Mouse (Mus musculus): ENCODE measurements around the gene Gpx3. TPM values are rescaled to one million over a fixed set of nuclear protein-coding genes. Genes with fewer than 3 reads are reported as not detected.
"Not testable (repeated sequence)": the region's sequence is repeated elsewhere in the genome, so short reads cannot be mapped to it uniquely, and the experiment has no call there.

The Gpx3 gene
- 100 to 1,000 TPM in 1 of 2 experiments, 10 to 100 TPM in 1; 46.5 to 139 TPM for total RNA-seq (2021)
- long read RNA-seq, experiment 1, transcript Gpx3-201 (5 exons, 1,594 nt), result major isoform, 322 of 359 reads
- long read RNA-seq, experiment 1, partial matches to known transcripts, result 32 of 359 reads
- long read RNA-seq, experiment 1, other reads (novel, unspliced or antisense), result 5 of 359 reads
- long read RNA-seq, experiment 2, transcript Gpx3-201 (5 exons, 1,594 nt), result major isoform, 153 of 172 reads
- long read RNA-seq, experiment 2, partial matches to known transcripts, result 16 of 172 reads
- long read RNA-seq, experiment 2, other reads (novel, unspliced or antisense), result 3 of 172 reads

GRCm38 (mm10) chr11:54902333-54903323, at the start of gene Gpx3:
Gene Gpx3, plus strand, starts transcription at chr11:54902453.
- intact Hi-C loops (cut with DNase I), result no loop called here
- H3K27ac ChIP-seq, result peak within 1 kb of the TSS; percentile 84
- H3K4me3 ChIP-seq, result peak within 1 kb of the TSS; percentile 78
- TF ChIP-seq CTCF (IDR thresholded peaks at IDR 0.05), result no peak
- DNase-seq, result peak; percentile 89

DNA sequence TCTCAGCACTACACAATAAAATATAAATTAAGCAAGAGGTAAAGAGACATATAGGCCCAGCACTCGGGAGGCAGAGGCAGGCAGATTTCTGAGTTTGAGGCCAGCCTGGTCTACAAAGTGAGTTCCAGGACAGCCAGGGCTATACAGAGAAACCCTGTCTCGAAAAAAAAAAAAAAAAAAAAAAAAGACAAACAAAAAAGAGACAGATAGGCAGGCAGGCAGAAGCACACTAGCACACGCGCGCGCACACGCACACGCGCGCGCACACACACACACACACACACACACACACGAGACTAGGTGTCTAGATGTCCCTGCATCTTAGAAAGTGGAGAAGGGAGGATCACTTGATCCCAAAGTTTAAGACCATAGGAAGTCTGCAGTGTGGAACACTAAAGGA, 43.4 kb upstream of the Gpx3 start:
- intact Hi-C loops (cut with DNase I), result loop anchor here (1.0 kb wide), 1 partner anchor 156 kb away; no protein-coding TSS in a partner anchor
- DNase-seq, H3K27ac ChIP-seq, H3K4me3 ChIP-seq: not testable (repeated sequence)

DNA sequence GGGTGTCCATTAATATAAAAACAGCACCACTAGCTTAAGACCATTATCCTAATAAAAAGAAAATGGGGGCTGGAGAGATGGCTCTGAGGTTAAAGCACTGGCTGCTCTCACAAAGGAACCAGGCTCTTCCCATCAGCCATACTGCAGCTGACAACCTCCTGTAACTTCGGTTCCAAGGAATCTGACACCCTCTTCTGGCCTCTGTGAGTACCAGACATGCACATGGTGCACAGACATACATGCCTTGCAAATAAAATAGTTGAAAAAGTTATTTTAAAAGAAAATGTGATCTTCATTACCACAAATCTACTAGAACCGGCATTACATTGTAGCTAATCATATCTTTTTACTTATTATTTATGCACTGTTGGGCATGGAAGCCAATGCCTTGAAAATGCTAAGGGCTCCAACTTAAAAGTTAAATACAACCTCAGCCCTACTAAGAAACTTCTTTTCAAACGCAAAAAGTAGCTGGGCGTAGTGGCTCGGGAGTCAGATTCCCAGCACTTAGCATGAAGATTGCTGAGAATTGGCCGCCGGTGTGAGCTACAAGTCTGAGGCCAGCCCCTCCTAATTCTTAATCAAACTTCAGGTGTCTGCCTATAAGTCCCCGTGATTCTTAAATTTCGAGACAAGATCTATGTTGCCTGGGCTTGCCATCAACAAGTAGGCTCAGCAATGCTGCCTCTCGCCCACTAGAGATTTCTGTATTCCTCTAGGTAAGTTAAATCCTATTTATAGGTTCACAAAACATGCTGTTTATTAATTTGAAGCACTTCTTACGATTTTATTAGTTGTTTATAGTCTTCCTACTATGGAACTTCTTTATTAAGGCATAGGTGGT, 42.7 kb upstream of the Gpx3 start:
- peak; percentile 60 for TF ChIP-seq CTCF (IDR thresholded peaks at IDR 0.05)
- no peak for DNase-seq
- intact Hi-C loops (cut with DNase I), result loop anchor here (1.0 to 2.0 kb wide), 2 partner anchors 73 to 156 kb away; partner anchors contain the start of gene Cdc42se2
- peak overlapping the region; percentile 82 for H3K4me3 ChIP-seq
- H3K27ac ChIP-seq, result peak overlapping the region; percentile 96

DNA sequence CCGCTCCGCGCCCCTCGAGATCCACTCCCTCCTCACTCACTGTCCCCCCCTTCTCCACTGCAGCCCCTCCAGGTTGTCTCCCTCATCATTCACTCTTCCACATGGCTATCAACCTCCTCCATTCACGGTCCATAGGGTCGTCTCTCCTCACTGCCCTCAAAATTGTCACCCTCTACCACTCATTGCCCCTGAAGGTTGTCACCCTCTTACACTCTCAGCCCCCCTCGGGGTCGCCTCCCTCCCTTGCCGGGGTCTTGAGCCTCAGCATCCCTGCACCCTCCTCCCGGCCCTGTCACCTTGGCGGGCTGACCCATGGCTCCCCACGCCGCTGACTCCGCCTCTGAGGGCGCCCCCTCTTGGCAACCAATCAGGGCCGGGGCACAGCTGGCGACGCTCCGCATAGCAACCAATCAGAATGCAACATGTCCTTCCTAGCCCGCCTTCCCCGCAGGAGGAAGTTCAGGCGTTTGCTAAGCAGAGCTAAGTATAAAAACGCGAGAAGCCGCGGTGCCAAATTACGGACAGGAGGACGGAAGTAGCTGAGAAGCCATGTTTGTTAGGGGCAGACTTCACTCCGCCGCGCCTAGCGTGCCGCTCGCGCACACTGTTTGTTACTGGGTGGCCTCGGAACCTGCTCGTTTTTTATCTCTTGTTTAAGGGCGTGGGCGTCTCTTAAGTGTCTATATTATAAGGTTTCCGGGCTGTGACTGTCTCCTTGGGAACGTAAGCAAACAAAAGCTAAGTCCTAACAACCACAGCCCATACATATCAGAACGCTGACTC, 41.8 kb upstream of the Gpx3 start, which contains the start of gene Lyrm7:
TSS of gene Lyrm7 (minus strand) at position 661 of the 783 bp plus-strand sequence.
- TF ChIP-seq CTCF (IDR thresholded peaks at IDR 0.05), result peak; percentile 0; the same call in 1 of the 2 replicates
- peak; percentile 98 for DNase-seq
- intact Hi-C loops (cut with DNase I), result loop anchor here (2.0 kb wide), 1 partner anchor 74 kb away; the partner anchor contains the start of gene Cdc42se2
- peak within 1 kb of the TSS; percentile 96 for H3K27ac ChIP-seq
- H3K4me3 ChIP-seq, result peak within 1 kb of the TSS; percentile 82

GRCm38 (mm10) chr11:54861471-54862420, 40.5 kb upstream of the Gpx3 start:
- peak overlapping the region; percentile 96; the same call in 1 of the 2 replicates for H3K27ac ChIP-seq

DNA sequence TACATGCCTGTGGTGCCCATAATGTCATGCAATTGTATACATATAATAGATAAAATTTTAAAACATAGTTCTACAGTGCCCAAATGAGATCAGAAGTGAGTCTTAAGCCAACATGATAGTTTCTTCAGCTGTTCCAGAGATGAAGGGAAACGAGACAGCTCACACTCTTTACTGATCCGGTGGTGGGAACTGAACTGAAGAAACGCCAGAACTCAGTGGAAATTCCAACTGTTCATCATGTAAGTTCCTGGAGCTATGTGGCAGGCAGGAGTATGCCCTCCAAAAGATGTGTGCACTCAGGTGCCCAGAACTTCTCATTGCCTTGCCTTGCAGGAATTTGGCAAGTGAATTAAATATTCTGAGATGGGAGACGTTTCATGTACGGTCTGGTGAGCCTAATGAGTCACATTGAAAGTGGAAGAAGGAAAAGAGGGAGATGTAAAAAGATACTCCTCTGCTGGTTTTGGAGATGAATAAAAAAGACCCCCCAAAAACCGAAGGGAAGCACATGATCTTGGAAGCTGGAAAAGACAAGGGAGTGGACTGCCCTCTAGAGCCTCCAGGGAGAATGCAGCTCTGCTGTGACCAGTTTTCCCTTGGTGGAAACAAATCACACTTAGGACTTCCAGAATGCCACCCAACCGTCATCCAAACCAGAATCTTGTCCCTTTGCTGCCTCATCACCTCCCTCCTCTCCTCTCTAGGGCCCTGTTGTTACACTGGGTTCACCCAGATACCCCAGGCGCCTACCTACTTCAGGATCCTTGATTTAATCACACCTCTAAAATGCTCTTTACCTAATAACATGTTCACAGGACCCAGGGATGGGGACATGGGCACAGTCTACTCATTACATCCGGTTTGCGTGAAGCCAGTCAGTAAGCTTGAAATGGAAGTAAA, 39.4 kb upstream of the Gpx3 start:
- intact Hi-C loops (cut with DNase I), result no loop called here
- peak; percentile 90 for TF ChIP-seq CTCF (IDR thresholded peaks at IDR 0.05)
- peak; percentile 59 for DNase-seq
- Histone ChIP-seq H3K4me3 (peak overlapping the region; percentile 53), H3K27ac (0 out of 2 replicates have a peak overlapping the region, but pooled peaks have one; percentile 29)

More at GRCm38 (mm10) chr11:54861471-54862420, 40.5 kb upstream of the Gpx3 start:
- intact Hi-C loops (cut with DNase I), result loop anchor here (2.0 kb wide), 1 partner anchor 75 kb away; the partner anchor contains the start of gene Cdc42se2
- TF ChIP-seq CTCF (IDR thresholded peaks at IDR 0.05), result no peak
- no peak for DNase-seq
- peak overlapping the region; percentile 82 for H3K4me3 ChIP-seq

- intact Hi-C loops (cut with DNase I), result no loop called here
- TF ChIP-seq CTCF (IDR thresholded peaks at IDR 0.05), result no peak
These were observed 36.7 kb upstream of the Gpx3 start for GRCm38 (mm10) chr11:54865330-54866085.

More at GRCm38 (mm10) chr11:54865330-54866085, 36.7 kb upstream of the Gpx3 start:
- no peak for DNase-seq
- peak overlapping the region; percentile 96 for H3K4me3 ChIP-seq
- peak overlapping the region; percentile 94 for H3K27ac ChIP-seq

Measured in gastrocnemius, adult 2 months (tissue).